Mouse (Mus musculus) ES-Bruce4 (cell line): ENCODE data around the gene Wdr70.
"Not testable (repeated sequence)": the region's sequence is repeated elsewhere in the genome, so short reads cannot be mapped to it uniquely, and the experiment has no call there.

Experiments used
- CTCF ChIP-seq: IDR thresholded peaks from one replicate; pipeline ENCODE4 v1.8.1; 2011; ENCODE audit warnings: low read depth, low read length
- EP300 ChIP-seq: IDR thresholded peaks from 2 replicates; pipeline ENCODE4 v1.6.1; 2011; ENCODE audit warnings: low read depth, low read length; ENCODE audit not compliant: insufficient read depth
- POLR2A ChIP-seq: IDR thresholded peaks from one replicate; pipeline ENCODE4 v1.8.1; 2011; ENCODE audit warnings: low read length; ENCODE audit not compliant: insufficient read depth

- not testable (repeated sequence) for TF ChIP-seq EP300, CTCF, POLR2A
Observed at GRCm38 (mm10) chr15:8092668-8093067, 6.3 kb downstream of the Wdr70 start.
